Mouse (Mus musculus): ENCODE data around the gene Snrpe.

Gene Snrpe

GRCm38 (mm10) chr1:133609771-133610502 lies at the start of gene Snrpe:
Gene Snrpe, minus strand, starts transcription at chr1:133610291.
- DNase-seq (ENCODE audit: low spot score), result peak; percentile 97

- DNase-seq (ENCODE audit: low spot score), result no peak
Observed at GRCm38 (mm10) chr1:133658878-133659277, 48.8 kb upstream of the Snrpe start.

GRCm38 (mm10) chr1:133656811-133657210 lies 46.7 kb upstream of the Snrpe start:
- DNase-seq (ENCODE audit: low spot score), result no peak

GRCm38 (mm10) chr1:133653033-133653432 lies 42.9 kb upstream of the Snrpe start:
- no peak for DNase-seq (ENCODE audit: low spot score)

- DNase-seq (ENCODE audit: low spot score), result no peak
Observed at GRCm38 (mm10) chr1:133650288-133651055, 40.4 kb upstream of the Snrpe start.

- no peak for DNase-seq (ENCODE audit: low spot score)
Observed at GRCm38 (mm10) chr1:133645652-133646051, 35.6 kb upstream of the Snrpe start.

GRCm38 (mm10) chr1:133641163-133641562 lies 31.1 kb upstream of the Snrpe start:
- no peak for DNase-seq (ENCODE audit: low spot score)

- DNase-seq (ENCODE audit: low spot score), result no peak
Observed at GRCm38 (mm10) chr1:133638517-133638916, 28.4 kb upstream of the Snrpe start.

- no peak for DNase-seq (ENCODE audit: low spot score)
Observed at GRCm38 (mm10) chr1:133632168-133632567, 22.1 kb upstream of the Snrpe start.

- no peak for DNase-seq (ENCODE audit: low spot score)
Observed at GRCm38 (mm10) chr1:133625052-133625451, 15.0 kb upstream of the Snrpe start.

- no peak for DNase-seq (ENCODE audit: low spot score)
Observed at GRCm38 (mm10) chr1:133618311-133618710, 8.2 kb upstream of the Snrpe start.

GRCm38 (mm10) chr1:133617908-133618307 lies 7.8 kb upstream of the Snrpe start:
- DNase-seq (ENCODE audit: low spot score), result no peak

- DNase-seq (ENCODE audit: low spot score), result no peak
Observed at GRCm38 (mm10) chr1:133613817-133614216, 3.7 kb upstream of the Snrpe start.

GRCm38 (mm10) chr1:133611436-133611835 lies 1.3 kb upstream of the Snrpe start:
- DNase-seq (ENCODE audit: low spot score), result no peak

GRCm38 (mm10) chr1:133610601-133611000 lies 510 bp upstream of the Snrpe start:
- no peak for DNase-seq (ENCODE audit: low spot score)

GRCm38 (mm10) chr1:133603174-133603573 lies 6.9 kb downstream of the Snrpe start:
- no peak for DNase-seq (ENCODE audit: low spot score)

- no peak for DNase-seq (ENCODE audit: low spot score)
Observed at GRCm38 (mm10) chr1:133596298-133597007, 13.6 kb downstream of the Snrpe start.

- no peak for DNase-seq (ENCODE audit: low spot score)
Observed at GRCm38 (mm10) chr1:133585995-133586537, 24.0 kb downstream of the Snrpe start.

- DNase-seq (ENCODE audit: low spot score), result no peak
Observed at GRCm38 (mm10) chr1:133571293-133571692, 38.8 kb downstream of the Snrpe start.

All from testis, postnatal 14 days (tissue).